Comparison of ENCODE assay signal across 20 mouse cellular contexts in genomic region chr10:87733241-87733640, GRCm38 (mm10).
A peak's percentile ranks its signal among the peaks of the same experiment; 100 is the strongest.
DNase-seq lines count a peak whose midpoint lies in the region; ATAC-seq and TF ChIP-seq lines count a peak whose summit lies in the region.
"Had no signal": no experiment of that assay in that cellular context is flagged by ENCODE, and none has a peak within 500 bp of the region (broad histone marks: within the 10 kb centered on the region; RNA-seq: fewer than 3 reads in every experiment).

No protein-coding gene starts in this region.

- intact Hi-C loops in gastrocnemius, adult 2 months (cut with DNase I): no loop called here
- intact Hi-C loops in gastrocnemius, postnatal 14 days (cut with DNase I; ENCODE audit: low total_unique reads): no loop called here

- H3K4me2 ChIP-seq in lung, embryonic 14.5 days: no peak overlapping the region
- H3K4me2 ChIP-seq: embryonic facial prominence, embryonic 15.5 days; forebrain, embryonic 15.5 days; hindbrain, embryonic 12.5 days had no signal

- H3K9ac ChIP-seq in lung, embryonic 14.5 days: no peak overlapping the region
- H3K9ac ChIP-seq: embryonic facial prominence, embryonic 15.5 days; forebrain, embryonic 15.5 days; hindbrain, embryonic 12.5 days had no signal

- ATAC-seq in lung, embryonic 14.5 days (ENCODE audit: insufficient read depth): no peak
- ATAC-seq: forebrain, embryonic 15.5 days; hindbrain, embryonic 16.5 days; inflammation-experienced regulatory T-cells, adult 6 months had no signal

- no peak overlapping the region for H3K4me3 ChIP-seq in lung, embryonic 14.5 days (ENCODE audit: low read depth, low read length)
- no peak overlapping the region for H3K4me3 ChIP-seq in gastrocnemius, adult 2 months
- H3K4me3 ChIP-seq: embryonic facial prominence, embryonic 15.5 days; erythroblast, embryonic 14.5 days; forebrain, embryonic 15.5 days; heart, embryonic 10.5 days; hindbrain, embryonic 12.5 days had no signal

- H3K4me1 ChIP-seq in lung, embryonic 14.5 days (ENCODE audit: insufficient read depth): no peaks in the 10 kb centered on the region
- H3K4me1 ChIP-seq: embryonic facial prominence, embryonic 15.5 days; forebrain, embryonic 15.5 days; heart, embryonic 10.5 days; hindbrain, embryonic 12.5 days had no signal

- H3K36me3 ChIP-seq in lung, embryonic 14.5 days (ENCODE audit: insufficient read depth): no peaks in the 10 kb centered on the region
- H3K36me3 ChIP-seq: embryonic facial prominence, embryonic 15.5 days; forebrain, embryonic 15.5 days; heart, embryonic 10.5 days; hindbrain, embryonic 12.5 days had no signal

- H3K27ac ChIP-seq in lung, embryonic 14.5 days (ENCODE audit: low read depth): no peak overlapping the region
- H3K27ac ChIP-seq in gastrocnemius, adult 2 months: no peak overlapping the region
- H3K27ac ChIP-seq: embryonic facial prominence, embryonic 15.5 days; forebrain, embryonic 15.5 days; heart, embryonic 10.5 days; hindbrain, embryonic 12.5 days had no signal

- TF ChIP-seq CTCF in lung, embryonic 14.5 days (IDR thresholded peaks at IDR 0.05; ENCODE audit: low read depth): no peak
- TF ChIP-seq CTCF in gastrocnemius, adult 2 months (IDR thresholded peaks at IDR 0.05): no peak

- 61% methylated on average over 7 of the region's 7 CpGs for WGBS in lung, embryonic 14.5 days

- no peaks in the 10 kb centered on the region for H3K27me3 ChIP-seq in lung, embryonic 14.5 days (ENCODE audit: insufficient read depth, low read length)
- H3K27me3 ChIP-seq: embryonic facial prominence, embryonic 15.5 days; forebrain, embryonic 15.5 days; hindbrain, embryonic 12.5 days had no signal

- peak; percentile 39 for DNase-seq in lung, embryonic 14.5 days
- no peak for DNase-seq in lung, postnatal 4 days
- DNase-seq in gastrocnemius, adult 2 months: peak; percentile 36
- DNase-seq in gastrocnemius, postnatal 14 days: peak; percentile 53
- DNase-seq in skeletal muscle tissue, adult 2 months (ENCODE audit: low read depth, low spot score): peak; percentile 46
- no peak for DNase-seq in ovary, postnatal 36 days (ENCODE audit: low spot score)
- DNase-seq in cerebellum, adult 8-10 months: no peak
- DNase-seq: adrenal gland, adult 8-10 months; adrenal gland, postnatal 36 days; cerebellum, adult 2 months; cerebellum, postnatal 14 days; embryo, embryonic 11 days; heart, postnatal 4 days had no signal

- no peaks in the 10 kb centered on the region for H3K9me3 ChIP-seq in lung, embryonic 14.5 days (ENCODE audit: low read depth, low read length)
- H3K9me3 ChIP-seq: embryonic facial prominence, embryonic 15.5 days; forebrain, embryonic 15.5 days; heart, embryonic 10.5 days; hindbrain, embryonic 12.5 days had no signal

Comparison
In these comparisons a context has a peak if more than half of its experiments do, and no peak if none do; other contexts are left out.
1. DNase-seq: peak in lung, embryonic 14.5 days (single experiment), gastrocnemius, adult 2 months (single experiment), gastrocnemius, postnatal 14 days (single experiment) and skeletal muscle tissue, adult 2 months (single experiment); none in lung, postnatal 4 days (0 of 2), ovary, postnatal 36 days (single experiment) and cerebellum, adult 8-10 months (single experiment).